Mouse (Mus musculus) MEL (cell line): ENCODE measurements around the gene Abt1. TPM values are rescaled to one million over a fixed set of nuclear protein-coding genes. Genes with fewer than 3 reads are reported as not detected.

Experiments used
- DNase-seq: peaks from one replicate; pipeline ENCODE4 v3.0.0; 2011; ENCODE audit warnings: low read depth, low spot score
- H3K27ac ChIP-seq: 2 replicates; pipeline ENCODE4 v1.5.1; 2012; ENCODE audit warnings: low read depth, mild to moderate bottlenecking, control low read depth, low read length, moderate library complexity; ENCODE audit not compliant: control insufficient read depth
- H3K27me3 ChIP-seq, 2 experiments: fragments of 150-350 bp in 1 of 2; sonication (generic) in 1 of 2; 2 replicates each; pipeline ENCODE4 v1.6.1; 2012; ENCODE audit warnings: low read length in 2 of 2, mild to moderate bottlenecking in 2 of 2, improper control_type of control experiment in 1 of 2, moderate library complexity in 1 of 2; ENCODE audit not compliant: insufficient read depth in 2 of 2, control insufficient read depth in 1 of 2
- H3K36me3 ChIP-seq, 2 experiments: 2 replicates each; pipeline ENCODE4 v1.6.1; 2012 to 2014; ENCODE audit warnings: low read length in 2 of 2, improper control_type of control experiment in 1 of 2, inconsistent platforms in 1 of 2, mild to moderate bottlenecking in 1 of 2; ENCODE audit not compliant: insufficient read depth in 2 of 2, control insufficient read depth in 1 of 2
- H3K4me1 ChIP-seq, 2 experiments: fragments of 150-350 bp in 1 of 2; sonication (generic) in 1 of 2; 2 replicates each; pipeline ENCODE4 v1.6.1; 2012; ENCODE audit warnings: low read length in 2 of 2, improper control_type of control experiment in 1 of 2, mild to moderate bottlenecking in 1 of 2; ENCODE audit not compliant: insufficient read depth in 2 of 2, control insufficient read depth in 1 of 2
- H3K4me3 ChIP-seq, 2 experiments: fragments of 150-350 bp in 1 of 2; sonication (generic) in 1 of 2; 2 replicates each; pipeline ENCODE4 v1.5.1; 2012; ENCODE audit warnings: low read depth in 2 of 2, low read length in 2 of 2, mild to moderate bottlenecking in 2 of 2, moderate library complexity in 2 of 2, control low read depth in 1 of 2, improper control_type of control experiment in 1 of 2; ENCODE audit not compliant: control insufficient read depth in 1 of 2, insufficient read depth in 1 of 2
- H3K79me2 ChIP-seq: 2 replicates; pipeline ENCODE4 v1.6.1; 2012; ENCODE audit warnings: mild to moderate bottlenecking, low read length, moderate library complexity; ENCODE audit not compliant: control insufficient read depth, poor library complexity, insufficient read depth
- H3K9ac ChIP-seq: 2 replicates; pipeline ENCODE4 v1.6.1; 2012; ENCODE audit warnings: low read depth, mild to moderate bottlenecking, control low read depth, low read length, moderate library complexity; ENCODE audit not compliant: control insufficient read depth, poor library complexity, severe bottlenecking
- H3K9me3 ChIP-seq: fragments of 150-350 bp; sonication (generic); replicated peaks from 2 replicates; pipeline ENCODE4 v1.6.1; 2012; ENCODE audit warnings: mild to moderate bottlenecking, low read length, improper control_type of control experiment, moderate library complexity; ENCODE audit not compliant: insufficient read depth
- CHD2 ChIP-seq: IDR thresholded peaks from 2 replicates; pipeline ENCODE4 v1.6.1; 2011; ENCODE audit warnings: low read length, improper control_type of control experiment
- CTCF ChIP-seq, 3 experiments: IDR thresholded peaks in 2 of 3; conservative IDR thresholded peaks in 1 of 3; 2 replicates each; pipeline ENCODE4 v1.5.1; 2011 to 2012; ENCODE audit warnings: low read length in 3 of 3, low read depth in 2 of 3, mild to moderate bottlenecking in 2 of 3, improper control_type of control experiment in 1 of 3, inconsistent platforms in 1 of 3, mixed read lengths in 1 of 3, moderate library complexity in 1 of 3; ENCODE audit not compliant: control insufficient read depth in 1 of 3, insufficient read depth in 1 of 3, poor library complexity in 1 of 3, severe bottlenecking in 1 of 3
- E2F4 ChIP-seq: IDR thresholded peaks from 2 replicates; pipeline ENCODE4 v1.6.1; 2011; ENCODE audit warnings: low read depth, low read length, improper control_type of control experiment, borderline replicate concordance
- ELF1 ChIP-seq: IDR thresholded peaks from 2 replicates; pipeline ENCODE4 v1.6.1; 2014; ENCODE audit warnings: low read depth, mild to moderate bottlenecking, inconsistent platforms, low read length, improper control_type of control experiment, moderate library complexity
- EP300 ChIP-seq, 2 experiments: IDR thresholded peaks; 2 replicates each; pipeline ENCODE4 v1.6.1; 2011; ENCODE audit warnings: improper control_type of control experiment in 2 of 2, low read length in 2 of 2, low read depth in 1 of 2, mild to moderate bottlenecking in 1 of 2
- GATA1 ChIP-seq: IDR thresholded peaks from 2 replicates; pipeline ENCODE4 v1.6.1; 2011; ENCODE audit warnings: low read depth, low read length, improper control_type of control experiment
- KAT2A ChIP-seq: conservative IDR thresholded peaks from 2 replicates; pipeline ENCODE4 v1.6.1; 2012; ENCODE audit warnings: low read depth, low read length, improper control_type of control experiment, inconsistent platforms
- MAFK ChIP-seq: IDR thresholded peaks from 2 replicates; pipeline ENCODE4 v1.6.1; 2011; ENCODE audit warnings: low read depth, mild to moderate bottlenecking, low read length, improper control_type of control experiment, borderline replicate concordance
- MAX ChIP-seq: IDR thresholded peaks from 2 replicates; pipeline ENCODE4 v1.6.1; 2011; ENCODE audit warnings: low read length, improper control_type of control experiment
- MEF2A ChIP-seq: IDR thresholded peaks from 2 replicates; pipeline ENCODE4 v1.6.1; 2014; ENCODE audit warnings: low read depth, mild to moderate bottlenecking, inconsistent platforms, low read length, improper control_type of control experiment; ENCODE audit not compliant: poor library complexity, insufficient replicate concordance, severe bottlenecking; ENCODE audit errors: extremely low read depth
- MYC ChIP-seq: IDR thresholded peaks from 2 replicates; pipeline ENCODE4 v1.6.1; 2011; ENCODE audit warnings: low read depth, mild to moderate bottlenecking, low read length, improper control_type of control experiment, moderate library complexity
- NELFE ChIP-seq: IDR thresholded peaks from 2 replicates; pipeline ENCODE4 v1.6.1; 2011; ENCODE audit warnings: low read depth, low read length, improper control_type of control experiment
- POLR2AphosphoS2 ChIP-seq: IDR thresholded peaks from 2 replicates; pipeline ENCODE4 v1.6.1; 2011; ENCODE audit warnings: low read length, improper control_type of control experiment
- SIN3A ChIP-seq: IDR thresholded peaks from 2 replicates; pipeline ENCODE4 v1.6.1; 2012; ENCODE audit warnings: low read length, improper control_type of control experiment, inconsistent platforms
- TBP ChIP-seq: IDR thresholded peaks from 2 replicates; pipeline ENCODE4 v1.8.0; 2011; ENCODE audit warnings: low read depth, low read length, improper control_type of control experiment
- TCF12 ChIP-seq: IDR thresholded peaks from 2 replicates; pipeline ENCODE4 v1.6.1; 2014; ENCODE audit warnings: low read depth, mild to moderate bottlenecking, inconsistent platforms, low read length, improper control_type of control experiment, moderate library complexity
- USF1 ChIP-seq: IDR thresholded peaks from 2 replicates; pipeline ENCODE4 v1.6.1; 2014; ENCODE audit warnings: low read depth, mild to moderate bottlenecking, inconsistent platforms, low read length, improper control_type of control experiment, moderate library complexity
- ZC3H11A ChIP-seq: IDR thresholded peaks from 2 replicates; pipeline ENCODE4 v1.6.1; 2012; ENCODE audit warnings: low read depth, mild to moderate bottlenecking, inconsistent platforms, low read length, improper control_type of control experiment
- ZKSCAN1 ChIP-seq: IDR thresholded peaks from 2 replicates; pipeline ENCODE4 v1.6.1; 2012; ENCODE audit warnings: low read depth, mild to moderate bottlenecking, inconsistent platforms, low read length, improper control_type of control experiment, moderate library complexity
- ZNF384 ChIP-seq: IDR thresholded peaks from 2 replicates; pipeline ENCODE4 v1.6.1; 2012; ENCODE audit warnings: low read depth, mild to moderate bottlenecking, inconsistent platforms, low read length, improper control_type of control experiment
- polyA plus RNA-seq, 2 experiments: library from polyadenylated mRNA; stranded (reverse) in 1 of 2; unstranded in 1 of 2; fragments of >175 nt in 1 of 2; fragments of >200 nt in 1 of 2; gene quantifications; 2 replicates each; pipeline versions ENCODE4 v1.2.1 to v1.2.4; 2012; ENCODE audit warnings: low replicate concordance in 2 of 2, low read depth in 1 of 2; ENCODE audit not compliant: insufficient read length in 2 of 2, insufficient read depth in 1 of 2, missing spikeins in 1 of 2
- total RNA-seq: library from RNA; depleted of rRNA; stranded (reverse); fragments of 300-350 nt; gene quantifications from 2 replicates; pipeline ENCODE4 v1.2.3, GENCODE M21; 2012

Abt1 gene
- total and polyA plus RNA-seq, 3 experiments: 14.2 to 16.2 TPM; not detected in 1

- no peaks in the 10 kb centered on the region for H3K9me3 ChIP-seq
- H3K27me3 ChIP-seq: no peaks in the 10 kb centered on the region
- peaks cover 15% of the 10 kb centered on the region for H3K79me2 ChIP-seq
- DNase-seq: no peak
- H3K9ac ChIP-seq: peak overlapping the region; percentile 61
- peaks cover 0 to 8% of the 10 kb centered on the region in 2 experiments; a peak in 2 of 4 replicates for H3K4me1 ChIP-seq
- TF ChIP-seq TBP (0 out of 2 replicates have a peak, but pooled peaks have one; percentile 47), EP300 (IDR thresholded peaks at IDR 0.05; ENCODE audit: low read depth in 1 of 2, low read length in 2 of 2) (no peak)
- H3K36me3 ChIP-seq: peaks cover 0 to 2% of the 10 kb centered on the region in 2 experiments; a peak in 1 of 4 replicates
- H3K27ac ChIP-seq: peak overlapping the region; percentile 38
- peak overlapping the region; percentile 80 to 82 for H3K4me3 ChIP-seq
These were observed 350 bp upstream of the Abt1 start for GRCm38 (mm10) chr13:23424052-23424380.

- Histone ChIP-seq H3K4me3 (no peak overlapping the region), H3K9me3 (no peaks in the 10 kb centered on the region), H3K9ac (no peak overlapping the region), H3K27me3 (no peaks in the 10 kb centered on the region), H3K4me1 (peaks cover 0 to 8% of the 10 kb centered on the region in 2 experiments; a peak in 1 of 4 replicates), H3K79me2 (peaks cover 15% of the 10 kb centered on the region), H3K36me3 (no peaks in the 10 kb centered on the region; a peak in 1 of 4 replicates), H3K27ac (no peak overlapping the region)
- TF ChIP-seq ZNF384 (no peak), CHD2 (no peak), GATA1 (no peak), MAFK (no peak), CTCF (IDR thresholded peaks at IDR 0.05 in 2 of 3, conservative IDR thresholded peaks at IDR 0.05 in 1 of 3; ENCODE audit: control insufficient read depth in 1 of 3, insufficient read depth in 1 of 3, low read depth in 2 of 3, low read length in 3 of 3, poor library complexity in 1 of 3, severe bottlenecking in 1 of 3) (no peak), USF1 (no peak), ZC3H11A (no peak), POLR2AphosphoS2 (no peak), TCF12 (no peak), KAT2A (no peak), ZKSCAN1 (no peak)
- no peak for DNase-seq
These were observed 1.3 kb downstream of the Abt1 start for GRCm38 (mm10) chr13:23422351-23422750.

- peak overlapping the region; percentile 33 to 66 for H3K4me3 ChIP-seq
- 0 out of 2 replicates have a peak overlapping the region, but pooled peaks have one; percentile 5 for H3K27ac ChIP-seq
- peaks cover 0 to 2% of the 10 kb centered on the region in 2 experiments; a peak in 1 of 4 replicates for H3K36me3 ChIP-seq
- TF ChIP-seq SIN3A (peak; percentile 8), ZNF384 (peak; percentile 96), ELF1 (0 out of 2 replicates have a peak, but pooled peaks have one; percentile 20), E2F4 (peak; percentile 38; the same call in 1 of the 2 replicates), MEF2A (no peak), MAX (no peak; the same call in 1 of the 2 replicates), USF1 (no peak), MYC (0 out of 2 replicates have a peak, but pooled peaks have one; percentile 34), TCF12 (no peak), NELFE (no peak), TBP (peak; percentile 99), MAFK (peak; percentile 93), GATA1 (peak; percentile 70)
- 0 out of 4 replicates have a peak, but pooled peaks cover 0 to 3% of the 10 kb centered on the region in 2 experiments for H3K4me1 ChIP-seq
- H3K9me3 ChIP-seq: no peaks in the 10 kb centered on the region
- H3K79me2 ChIP-seq: no peaks in the 10 kb centered on the region
- peaks cover 5 to 6% of the 10 kb centered on the region in 2 experiments for H3K27me3 ChIP-seq
- peak overlapping the region; percentile 43 for H3K9ac ChIP-seq
- DNase-seq: peak; percentile 97
These were observed 10.8 kb downstream of the Abt1 start for GRCm38 (mm10) chr13:23412630-23413521.
